In the genomic region with DNA sequence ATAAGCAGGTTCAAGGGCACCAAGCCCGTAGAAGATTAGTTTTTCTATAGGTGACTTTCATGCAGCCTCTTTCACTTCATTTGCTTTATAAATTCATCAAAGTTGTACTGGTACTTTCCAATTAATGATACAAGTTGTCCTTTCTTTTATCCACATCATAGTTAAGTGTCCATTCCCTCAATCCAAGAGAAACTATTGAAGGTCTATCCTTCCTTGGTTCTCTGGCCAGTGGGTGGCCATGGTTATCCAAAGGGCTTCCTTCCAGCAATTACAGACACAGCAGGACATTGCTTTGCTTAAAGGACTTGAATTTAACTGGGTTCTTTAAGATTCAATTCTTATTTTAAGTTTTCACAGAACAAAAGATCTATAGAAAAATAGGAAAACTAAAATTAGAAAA, we compare ENCODE assay signal across 27 mouse cellular contexts.
A peak's percentile ranks its signal among the peaks of the same experiment; 100 is the strongest.
DNase-seq lines count a peak whose midpoint lies in the region; ATAC-seq and TF ChIP-seq lines count a peak whose summit lies in the region.
"Had no signal": no experiment of that assay in that cellular context is flagged by ENCODE, and none has a peak within 500 bp of the region (broad histone marks: within the 10 kb centered on the region; RNA-seq: fewer than 3 reads in every experiment).

No protein-coding gene starts in this region.

- no peaks in the 10 kb centered on the region for H3K9me3 ChIP-seq in forebrain, embryonic 11.5 days (ENCODE audit: control insufficient read depth, low read length)
- H3K9me3 ChIP-seq in forebrain, embryonic 16.5 days (ENCODE audit: control insufficient read depth, low read length) = peaks cover 4% of the 10 kb centered on the region; the same call in 1 of the 2 replicates
- H3K9me3 ChIP-seq in stomach, postnatal 0 days (ENCODE audit: control insufficient read depth, low read length) = no peaks in the 10 kb centered on the region
- H3K9me3 ChIP-seq: embryonic facial prominence, embryonic 12.5 days; embryonic facial prominence, embryonic 15.5 days; heart, embryonic 10.5 days had no signal

- DNase-seq in embryo, embryonic 10.5 days (ENCODE audit: low spot score) = peak; percentile 4
- no peak for DNase-seq in embryo, embryonic 9.5 days (ENCODE audit: extremely low spot score)
- DNase-seq in forebrain, embryonic 11.5 days (ENCODE audit: low spot score) = no peak
- DNase-seq in R1 (ENCODE audit: low read depth, low spot score) = peak; percentile 16
- DNase-seq in stomach, postnatal 0 days (ENCODE audit: low spot score) = no peak
- DNase-seq: adrenal gland, postnatal 10 days; B cell, adult 2 months; cerebellum, adult 11 months; cerebellum, adult 2 months; cerebellum, adult 9-11 months; gastrocnemius, postnatal 25 days; heart, adult 2 months; heart, postnatal 14 days; heart, postnatal 4 days; kidney, adult 18-20 months; kidney, adult 9 months had no signal

- no peaks in the 10 kb centered on the region for H3K4me1 ChIP-seq in forebrain, embryonic 11.5 days (replicated peaks; ENCODE audit: control insufficient read depth, insufficient read depth, low read length)
- no peaks in the 10 kb centered on the region for H3K4me1 ChIP-seq in forebrain, embryonic 16.5 days (replicated peaks; ENCODE audit: control insufficient read depth, insufficient read depth, low read length)
- H3K4me1 ChIP-seq in stomach, postnatal 0 days (replicated peaks; ENCODE audit: control insufficient read depth, insufficient read depth) = no peaks in the 10 kb centered on the region
- H3K4me1 ChIP-seq: embryonic facial prominence, embryonic 12.5 days; embryonic facial prominence, embryonic 15.5 days; forebrain, embryonic 13.5 days; heart, embryonic 10.5 days; heart, embryonic 13.5 days had no signal

- no peaks in the 10 kb centered on the region for H3K27me3 ChIP-seq in forebrain, embryonic 11.5 days (ENCODE audit: control insufficient read depth, insufficient read depth, low read length)
- H3K27me3 ChIP-seq in forebrain, embryonic 16.5 days (replicated peaks; ENCODE audit: control insufficient read depth, insufficient read depth, low read length) = no peaks in the 10 kb centered on the region
- H3K27me3 ChIP-seq in stomach, postnatal 0 days (ENCODE audit: control insufficient read depth, insufficient read depth, low read length) = no peaks in the 10 kb centered on the region
- H3K27me3 ChIP-seq: CH12.LX; embryonic facial prominence, embryonic 12.5 days; embryonic facial prominence, embryonic 15.5 days; forebrain, embryonic 13.5 days; heart, embryonic 13.5 days had no signal

- no peak for TF ChIP-seq CTCF in stomach, postnatal 0 days (IDR thresholded peaks at IDR 0.05; ENCODE audit: low read depth)

- no peak overlapping the region for H3K4me2 ChIP-seq in forebrain, embryonic 11.5 days (ENCODE audit: low read depth, low read length, severe bottlenecking)
- no peak overlapping the region for H3K4me2 ChIP-seq in forebrain, embryonic 16.5 days (ENCODE audit: low read length)
- no peak overlapping the region for H3K4me2 ChIP-seq in stomach, postnatal 0 days (replicated peaks; ENCODE audit: low read depth)
- H3K4me2 ChIP-seq: embryonic facial prominence, embryonic 12.5 days; embryonic facial prominence, embryonic 15.5 days; forebrain, embryonic 13.5 days; heart, embryonic 13.5 days; hindbrain, embryonic 14.5 days had no signal

- H3K27ac ChIP-seq in forebrain, embryonic 11.5 days (ENCODE audit: low read depth, low read length) = no peak overlapping the region
- H3K27ac ChIP-seq in forebrain, embryonic 16.5 days (ENCODE audit: low read length) = no peak overlapping the region
- H3K27ac ChIP-seq in stomach, postnatal 0 days (replicated peaks) = no peak overlapping the region
- H3K27ac ChIP-seq: embryonic facial prominence, embryonic 12.5 days; embryonic facial prominence, embryonic 15.5 days; forebrain, embryonic 13.5 days; heart, adult 2 months; heart, embryonic 10.5 days; heart, embryonic 13.5 days; hindbrain, embryonic 14.5 days; hindbrain, postnatal 0 days had no signal

- H3K36me3 ChIP-seq in forebrain, embryonic 11.5 days (ENCODE audit: control insufficient read depth, insufficient read depth, low read length) = no peaks in the 10 kb centered on the region
- H3K36me3 ChIP-seq in forebrain, embryonic 16.5 days (ENCODE audit: control insufficient read depth, insufficient read depth) = no peaks in the 10 kb centered on the region; the same call in 1 of the 2 replicates
- no peaks in the 10 kb centered on the region for H3K36me3 ChIP-seq in stomach, postnatal 0 days (ENCODE audit: control insufficient read depth, insufficient read depth, low read length)
- H3K36me3 ChIP-seq: embryonic facial prominence, embryonic 12.5 days; embryonic facial prominence, embryonic 15.5 days; heart, embryonic 10.5 days; heart, embryonic 13.5 days had no signal

- no peak overlapping the region for H3K9ac ChIP-seq in forebrain, embryonic 11.5 days (ENCODE audit: low read length)
- no peak overlapping the region for H3K9ac ChIP-seq in forebrain, embryonic 16.5 days (replicated peaks; ENCODE audit: low read depth, low read length)
- no peak overlapping the region for H3K9ac ChIP-seq in stomach, postnatal 0 days (ENCODE audit: low read length)
- H3K9ac ChIP-seq: embryonic facial prominence, embryonic 12.5 days; embryonic facial prominence, embryonic 15.5 days; forebrain, embryonic 13.5 days; heart, embryonic 13.5 days; hindbrain, embryonic 14.5 days had no signal

- ATAC-seq in forebrain, embryonic 11.5 days (replicated peaks; ENCODE audit: low FRiP score) = peak; percentile 87
- no peak for ATAC-seq in forebrain, embryonic 16.5 days
- no peak for ATAC-seq in stomach, postnatal 0 days (ENCODE audit: low FRiP score, low TSS enrichment)
- ATAC-seq: forebrain, embryonic 13.5 days; hindbrain, postnatal 0 days; inflammation-experienced regulatory T-cells, adult 6 months; intestine, embryonic 16.5 days had no signal

- H3K4me3 ChIP-seq in forebrain, embryonic 11.5 days (ENCODE audit: low read depth, low read length) = no peak overlapping the region
- no peak overlapping the region for H3K4me3 ChIP-seq in forebrain, embryonic 16.5 days (replicated peaks; ENCODE audit: low read length)
- no peak overlapping the region for H3K4me3 ChIP-seq in stomach, postnatal 0 days (ENCODE audit: low read depth, low read length)
- H3K4me3 ChIP-seq: embryonic facial prominence, embryonic 12.5 days; embryonic facial prominence, embryonic 15.5 days; forebrain, embryonic 13.5 days; heart, adult 2 months; heart, embryonic 10.5 days; heart, embryonic 13.5 days had no signal

- 5% methylated on average over 1 of the region's 1 CpGs for WGBS in forebrain, embryonic 11.5 days
- WGBS in forebrain, embryonic 16.5 days = 12% methylated on average over 1 of the region's 1 CpGs
- 80% methylated on average over 1 of the region's 1 CpGs for WGBS in stomach, postnatal 0 days

- no peak for TF ChIP-seq EP300 in stomach, postnatal 0 days (optimal IDR thresholded peaks at IDR 0.05)

Comparison
In these comparisons a context has a peak if more than half of its experiments do, and no peak if none do; other contexts are left out.
1. DNase-seq: peak in embryo, embryonic 10.5 days (single experiment) and R1 (single experiment); none in embryo, embryonic 9.5 days (single experiment), forebrain, embryonic 11.5 days (single experiment) and stomach, postnatal 0 days (single experiment).